Mouse (Mus musculus) hindbrain, embryonic 14.5 days (tissue): ENCODE data around the gene Gjd2. TPM values are rescaled to one million over a fixed set of nuclear protein-coding genes. Genes with fewer than 3 reads are reported as not detected.

Source experiments
- ATAC-seq: fragments of 200-750 bp; cut with Nextera tagmentation; 2 replicates; pipeline ENCODE4 v1.8.0; 2017; ENCODE audit warnings: moderate number of reproducible peaks, mild to moderate bottlenecking, moderate TSS enrichment, moderate library complexity; ENCODE audit not compliant: low FRiP score
- DNase-seq: peaks from one replicate; pipeline ENCODE4 v3.0.0-alpha.2; 2015; ENCODE audit warnings: low spot score
- H3K27ac ChIP-seq: fragments of 300-500 bp; sonication (generic); 2 replicates; pipeline ENCODE4 v1.5.1; 2014; ENCODE audit warnings: mild to moderate bottlenecking, moderate library complexity
- H3K27me3 ChIP-seq: fragments of 300-500 bp; sonication (generic); 2 replicates; pipeline ENCODE4 v1.6.1; 2014; ENCODE audit warnings: mild to moderate bottlenecking, low read length, mixed read lengths; ENCODE audit not compliant: control insufficient read depth, insufficient read depth
- H3K36me3 ChIP-seq: fragments of 300-500 bp; sonication (generic); replicated peaks from 2 replicates; pipeline ENCODE4 v1.6.1; 2014; ENCODE audit not compliant: control insufficient read depth, insufficient read depth
- H3K4me1 ChIP-seq: fragments of 300-500 bp; sonication (generic); replicated peaks from 2 replicates; pipeline ENCODE4 v1.6.1; 2014; ENCODE audit warnings: antibody characterized with exemption, low read length, mixed read lengths; ENCODE audit not compliant: control insufficient read depth, insufficient read depth
- H3K4me2 ChIP-seq: fragments of 300-500 bp; sonication (generic); replicated peaks from 2 replicates; pipeline ENCODE4 v1.6.1; 2014; ENCODE audit warnings: mild to moderate bottlenecking, moderate library complexity
- H3K4me3 ChIP-seq: fragments of 300-500 bp; sonication (generic); replicated peaks from 2 replicates; pipeline ENCODE4 v1.5.1; 2014; ENCODE audit warnings: mild to moderate bottlenecking, low read length
- H3K9ac ChIP-seq: fragments of 300-500 bp; sonication (generic); 2 replicates; pipeline ENCODE4 v1.6.1; 2014
- H3K9me3 ChIP-seq: fragments of 300-500 bp; sonication (generic); 2 replicates; pipeline ENCODE4 v1.6.1; 2016; ENCODE audit warnings: low read length; ENCODE audit not compliant: control insufficient read depth
- WGBS: fragments of 180-500 bp; shearing (Covaris S2); extraction: QIAGEN DNeasy Blood & Tissue Kit; methylation state at CpG from one replicate; pipeline ENCODE4 v1.1.7; 2014; 5-methylcytosine and 5-hydroxymethylcytosine counted together
- polyA plus RNA-seq: library from polyadenylated mRNA; unstranded; fragments of >200 nt; fragmentation: Nextera tagmentation; extraction: Ambion mirVana; gene quantifications from 2 replicates; pipeline ENCODE4 v1.2.1, GENCODE M21; 2014

The Gjd2 gene
- polyA plus RNA-seq, 1 experiment from 2014 or later = 7.0 TPM

DNA sequence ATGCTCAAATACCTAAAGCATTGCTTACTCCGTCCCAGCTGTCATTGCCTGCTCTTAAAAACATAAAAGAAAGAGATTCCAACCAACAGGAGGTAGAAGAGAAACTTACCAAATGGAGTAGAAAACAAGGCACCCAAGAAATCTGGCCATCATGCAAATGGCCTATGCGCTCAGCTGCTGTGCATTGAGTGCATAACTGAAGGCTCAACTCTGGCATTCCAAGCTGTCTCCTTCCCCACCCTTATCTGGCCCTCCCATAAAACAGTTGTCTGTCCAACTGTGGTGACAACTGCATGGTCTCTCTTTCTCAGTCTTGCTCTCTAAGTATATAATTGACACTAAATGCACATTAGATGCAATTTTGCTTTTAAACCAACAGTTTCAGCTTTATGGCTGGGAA lies 28.5 kb downstream of the Gjd2 start:
- Histone ChIP-seq H3K4me1 (no peaks in the 10 kb centered on the region), H3K36me3 (no peaks in the 10 kb centered on the region), H3K9me3 (no peaks in the 10 kb centered on the region), H3K27me3 (no peaks in the 10 kb centered on the region), H3K4me3 (no peak overlapping the region), H3K4me2 (no peak overlapping the region), H3K9ac (no peak overlapping the region), H3K27ac (no peak overlapping the region)
- no peak for DNase-seq
- no peak for ATAC-seq
- WGBS = 93% methylated on average over 2 of the region's 2 CpGs

DNA sequence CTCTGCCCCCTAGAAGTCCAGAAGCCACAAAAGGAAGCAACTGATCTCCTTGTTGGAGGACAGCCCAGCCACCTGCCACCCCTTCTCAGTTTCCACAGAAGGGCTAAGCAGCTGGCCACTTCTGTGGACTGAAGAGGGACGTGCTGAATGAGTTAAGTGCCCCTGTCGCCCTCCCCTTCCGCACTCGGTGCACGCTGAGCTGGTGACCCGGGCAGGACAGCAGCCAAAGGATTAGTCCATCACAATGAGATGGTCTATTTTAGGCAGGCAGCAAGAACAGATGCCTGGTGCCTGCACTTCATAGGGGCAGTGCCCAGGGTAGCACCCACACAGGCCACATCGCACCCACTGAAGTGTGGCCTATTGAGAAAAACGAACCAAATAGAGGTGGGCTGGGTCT lies 32.8 kb downstream of the Gjd2 start:
- H3K36me3 ChIP-seq = no peaks in the 10 kb centered on the region
- DNase-seq = no peak
- no peaks in the 10 kb centered on the region for H3K9me3 ChIP-seq
- no peaks in the 10 kb centered on the region for H3K27me3 ChIP-seq
- H3K27ac ChIP-seq = no peak overlapping the region
- WGBS = 53% methylated on average over 8 of the region's 8 CpGs
- H3K4me3 ChIP-seq = no peak overlapping the region
- no peak overlapping the region for H3K9ac ChIP-seq
- H3K4me2 ChIP-seq = no peak overlapping the region
- ATAC-seq = peak; percentile 64; the same call in 1 of the 2 replicates
- H3K4me1 ChIP-seq = no peaks in the 10 kb centered on the region

DNA sequence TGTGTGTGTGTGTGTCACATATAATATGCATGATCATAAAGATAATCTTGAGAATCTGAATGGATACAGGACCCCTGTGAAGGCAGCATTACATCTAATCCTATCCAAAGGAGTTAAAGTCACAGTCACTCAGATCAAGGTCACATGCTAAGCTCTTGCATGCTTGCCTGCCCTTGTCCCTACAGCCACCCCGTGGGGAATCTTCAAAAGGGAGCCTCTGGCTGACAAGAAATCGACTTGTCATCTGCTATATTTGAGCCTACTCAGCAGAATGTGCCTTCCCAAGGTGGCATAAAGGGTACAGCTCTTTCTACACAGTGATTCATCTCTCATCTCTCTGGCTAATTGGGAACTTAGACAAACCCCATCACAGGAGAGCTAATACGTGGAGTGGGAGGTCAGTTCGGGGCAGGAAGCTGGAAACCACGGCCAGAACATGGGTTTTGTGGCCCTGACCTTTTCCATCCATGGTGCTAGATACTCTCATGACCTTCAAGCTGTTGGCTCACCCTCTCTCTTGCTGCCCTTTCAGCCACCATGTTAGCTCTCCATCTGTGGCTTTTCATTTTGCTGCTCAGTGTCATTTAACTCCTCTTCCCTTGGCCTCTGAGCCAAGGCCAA lies 35.2 kb downstream of the Gjd2 start:
- no peak overlapping the region for H3K9ac ChIP-seq
- DNase-seq (no peak), ATAC-seq (no peak)
- H3K4me3 ChIP-seq = no peak overlapping the region
- H3K27ac ChIP-seq = no peak overlapping the region
- H3K27me3 ChIP-seq = no peaks in the 10 kb centered on the region
- H3K4me1 ChIP-seq = no peaks in the 10 kb centered on the region
- 59% methylated on average over 5 of the region's 5 CpGs for WGBS
- H3K9me3 ChIP-seq = no peaks in the 10 kb centered on the region
- no peak overlapping the region for H3K4me2 ChIP-seq
- no peaks in the 10 kb centered on the region for H3K36me3 ChIP-seq

DNA sequence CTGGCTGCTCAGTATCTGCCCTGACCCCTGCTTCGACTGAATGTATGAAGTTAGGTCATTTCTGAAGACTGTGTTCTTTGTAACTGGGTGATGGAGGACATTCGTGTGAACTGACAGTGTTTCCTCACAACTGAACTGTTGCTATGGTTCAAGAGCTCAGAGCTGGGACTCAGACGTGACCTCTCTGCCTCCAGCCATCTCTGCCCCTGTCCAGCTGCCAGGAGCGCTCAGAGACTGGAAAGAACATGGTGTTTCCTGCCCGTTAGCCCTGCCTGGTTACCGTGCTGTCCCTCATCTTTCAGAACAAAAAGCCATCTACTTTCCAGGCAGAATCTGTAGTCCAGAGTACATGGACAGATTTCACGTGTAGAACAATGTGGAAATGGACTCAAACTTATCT lies 39.5 kb downstream of the Gjd2 start:
- 77% methylated on average over 7 of the region's 7 CpGs for WGBS
- Histone ChIP-seq H3K9ac (no peak overlapping the region), H3K4me3 (no peak overlapping the region), H3K27ac (no peak overlapping the region), H3K4me1 (no peaks in the 10 kb centered on the region), H3K27me3 (no peaks in the 10 kb centered on the region), H3K9me3 (no peaks in the 10 kb centered on the region), H3K36me3 (no peaks in the 10 kb centered on the region), H3K4me2 (no peak overlapping the region)
- no peak for DNase-seq
- ATAC-seq = no peak

DNA sequence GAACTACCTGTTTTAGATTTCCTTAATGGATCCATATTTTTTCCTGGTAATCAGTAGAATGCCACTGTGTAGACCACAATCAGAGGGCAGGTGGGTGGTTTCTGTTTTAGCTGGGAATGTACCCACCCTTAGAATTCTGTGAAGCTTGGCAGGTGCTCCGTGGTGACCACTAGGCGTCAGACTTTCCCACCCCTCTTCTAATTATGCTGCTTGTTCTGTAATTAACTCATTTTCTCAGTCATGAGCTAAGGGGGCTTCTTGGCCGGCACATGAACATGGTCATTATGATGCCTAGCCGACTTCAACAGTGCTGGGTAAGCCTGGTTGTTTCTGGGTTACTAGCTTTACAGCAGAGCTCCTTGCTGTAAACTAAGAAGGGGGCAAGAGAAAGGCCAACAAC lies 47.0 kb downstream of the Gjd2 start:
- ATAC-seq = no peak
- Histone ChIP-seq H3K4me2 (no peak overlapping the region), H3K27ac (no peak overlapping the region), H3K4me1 (no peaks in the 10 kb centered on the region), H3K36me3 (no peaks in the 10 kb centered on the region), H3K4me3 (no peak overlapping the region), H3K9me3 (no peaks in the 10 kb centered on the region), H3K9ac (no peak overlapping the region), H3K27me3 (no peaks in the 10 kb centered on the region)
- 35% methylated on average over 4 of the region's 4 CpGs for WGBS
- DNase-seq = no peak

Other genes starting within 250 kb of the Gjd2 start
- 240 and 244 TPM in 2 replicates for gene Scg5, start 184.5 kb downstream of the Gjd2 start, polyA plus RNA-seq
- gene Arhgap11a, start 165.0 kb downstream of the Gjd2 start, polyA plus RNA-seq = 1.1 TPM in 2 replicates
- gene Actc1, start 39.9 kb upstream of the Gjd2 start, polyA plus RNA-seq = 0.33 and 0.82 TPM in 2 replicates
- gene Aqr, start 173.4 kb upstream of the Gjd2 start, polyA plus RNA-seq = 42.9 and 44.5 TPM in 2 replicates
- 6.6 and 8.0 TPM in 2 replicates for gene Zfp770, start 187.8 kb upstream of the Gjd2 start, polyA plus RNA-seq